Mouse (Mus musculus): Measurements from ENCODE around the gene Gphn. TPM values are rescaled to one million over a fixed set of nuclear protein-coding genes. Genes with fewer than 3 reads are reported as not detected.
A peak's percentile ranks its signal among the peaks of the same experiment; 100 is the strongest.

The Gphn gene
- polyA plus RNA-seq, 1 experiment from 2014 or later: 16.0 TPM

DNA sequence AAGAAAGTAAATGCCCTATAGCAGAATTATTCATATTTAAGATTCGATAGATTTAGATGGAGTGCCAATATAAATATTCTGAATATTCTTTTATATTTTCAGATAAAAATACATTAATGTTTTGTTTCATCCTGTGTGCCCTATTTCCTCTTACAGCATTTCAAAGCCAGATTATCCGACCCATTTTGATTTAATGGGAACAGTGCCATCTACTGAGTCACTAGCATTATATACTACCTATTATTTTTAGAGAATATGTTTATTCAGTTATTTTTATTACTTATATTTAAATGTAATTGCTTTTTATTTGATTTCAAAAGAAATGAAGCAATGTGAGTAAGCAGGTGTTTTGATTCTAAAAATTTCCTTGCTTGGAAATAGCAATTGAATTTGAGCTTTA is 51.2 kb downstream of the Gphn start:
- H3K4me1 ChIP-seq (ENCODE audit: control insufficient read depth, insufficient read depth, low read length): no peaks in the 10 kb centered on the region
- DNase-seq (ENCODE audit: low spot score) (peak; percentile 13), ATAC-seq (ENCODE audit: low read depth) (no peak)
- H3K27ac ChIP-seq (replicated peaks; ENCODE audit: low read depth, low read length): no peak overlapping the region
- no peaks in the 10 kb centered on the region for H3K27me3 ChIP-seq (replicated peaks; ENCODE audit: control insufficient read depth, insufficient read depth, low read length)
- no peaks in the 10 kb centered on the region for H3K36me3 ChIP-seq (ENCODE audit: control insufficient read depth, insufficient read depth, low read length)
- no peaks in the 10 kb centered on the region for H3K9me3 ChIP-seq (ENCODE audit: control insufficient read depth, low read length)
- no peak overlapping the region for H3K4me3 ChIP-seq (ENCODE audit: low read depth, low read length)
- H3K4me2 ChIP-seq (ENCODE audit: low read depth, low read length): no peak overlapping the region
- WGBS: 75% methylated on average over 2 of the region's 2 CpGs
- no peak overlapping the region for H3K9ac ChIP-seq (ENCODE audit: low read depth, low read length)

DNA sequence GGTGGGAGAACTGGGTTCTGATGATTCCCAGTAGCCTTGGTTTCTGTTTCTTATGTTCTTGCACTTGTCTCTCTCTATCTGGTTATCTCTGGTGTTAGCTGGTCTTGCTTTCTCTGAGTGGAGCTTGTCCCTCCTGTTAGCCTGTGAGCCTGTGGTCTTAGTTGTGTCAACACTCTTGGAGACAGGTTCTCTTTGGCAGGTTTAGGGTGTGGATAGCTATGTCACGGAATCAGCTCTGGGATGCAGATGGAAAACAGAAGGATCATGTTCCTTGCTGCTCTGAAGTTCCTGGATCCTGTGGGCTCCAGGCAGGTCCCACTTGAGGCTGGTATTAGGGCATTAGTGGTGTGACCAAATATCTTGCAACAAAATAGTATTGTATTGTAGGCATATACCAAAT is 64.2 kb downstream of the Gphn start:
- WGBS: 57% methylated on average over 1 of the region's 1 CpGs
- H3K9me3 ChIP-seq (ENCODE audit: control insufficient read depth, low read length): no peaks in the 10 kb centered on the region
- H3K4me2 ChIP-seq (ENCODE audit: low read depth, low read length): no peak overlapping the region
- H3K4me1 ChIP-seq (ENCODE audit: control insufficient read depth, insufficient read depth, low read length): no peaks in the 10 kb centered on the region
- no peak for DNase-seq (ENCODE audit: low spot score)
- no peaks in the 10 kb centered on the region for H3K36me3 ChIP-seq (ENCODE audit: control insufficient read depth, insufficient read depth, low read length)
- no peak overlapping the region for H3K4me3 ChIP-seq (ENCODE audit: low read depth, low read length)
- no peak for ATAC-seq (ENCODE audit: low read depth)
- no peaks in the 10 kb centered on the region for H3K27me3 ChIP-seq (replicated peaks; ENCODE audit: control insufficient read depth, insufficient read depth, low read length)
- H3K27ac ChIP-seq (replicated peaks; ENCODE audit: low read depth, low read length): no peak overlapping the region
- H3K9ac ChIP-seq (ENCODE audit: low read depth, low read length): no peak overlapping the region

DNA sequence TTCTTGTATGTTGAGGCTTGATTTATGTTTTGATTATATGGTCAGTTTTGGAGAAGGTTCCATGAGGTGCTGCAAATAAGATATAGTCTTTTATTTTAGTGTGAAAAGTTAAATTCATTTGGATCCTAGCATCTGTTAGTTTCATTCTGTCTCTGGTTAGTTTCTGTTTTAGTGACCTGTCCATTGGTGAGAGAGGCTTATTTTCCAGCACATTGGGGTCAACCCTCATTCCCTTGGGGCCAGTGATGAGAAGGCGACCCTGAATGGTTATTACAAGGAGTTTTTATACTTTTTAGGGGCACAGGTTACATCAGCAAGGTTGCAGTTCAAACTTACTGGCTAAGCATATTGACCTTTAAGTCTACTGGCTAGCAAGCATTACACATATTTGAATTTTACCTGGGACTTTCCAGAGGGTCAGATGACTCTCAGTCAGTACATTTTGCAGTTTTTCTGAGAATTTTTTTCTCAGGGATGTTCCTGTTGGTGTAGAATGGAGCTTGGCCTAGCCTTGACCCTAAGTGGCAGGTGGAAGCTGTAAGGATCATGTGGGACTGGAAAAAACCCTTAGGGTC is 72.7 kb downstream of the Gphn start:
- no peak for ATAC-seq (ENCODE audit: low read depth)
- no peak for DNase-seq (ENCODE audit: low spot score)
- no peak overlapping the region for H3K27ac ChIP-seq (replicated peaks; ENCODE audit: low read depth, low read length)
- WGBS: 59% methylated on average over 1 of the region's 1 CpGs
- H3K9me3 ChIP-seq (ENCODE audit: control insufficient read depth, low read length): no peaks in the 10 kb centered on the region
- H3K4me3 ChIP-seq (ENCODE audit: low read depth, low read length): no peak overlapping the region
- H3K9ac ChIP-seq (ENCODE audit: low read depth, low read length): no peak overlapping the region
- H3K4me1 ChIP-seq (ENCODE audit: control insufficient read depth, insufficient read depth, low read length): no peaks in the 10 kb centered on the region
- no peaks in the 10 kb centered on the region for H3K27me3 ChIP-seq (replicated peaks; ENCODE audit: control insufficient read depth, insufficient read depth, low read length)
- no peaks in the 10 kb centered on the region for H3K36me3 ChIP-seq (ENCODE audit: control insufficient read depth, insufficient read depth, low read length)
- no peak overlapping the region for H3K4me2 ChIP-seq (ENCODE audit: low read depth, low read length)

DNA sequence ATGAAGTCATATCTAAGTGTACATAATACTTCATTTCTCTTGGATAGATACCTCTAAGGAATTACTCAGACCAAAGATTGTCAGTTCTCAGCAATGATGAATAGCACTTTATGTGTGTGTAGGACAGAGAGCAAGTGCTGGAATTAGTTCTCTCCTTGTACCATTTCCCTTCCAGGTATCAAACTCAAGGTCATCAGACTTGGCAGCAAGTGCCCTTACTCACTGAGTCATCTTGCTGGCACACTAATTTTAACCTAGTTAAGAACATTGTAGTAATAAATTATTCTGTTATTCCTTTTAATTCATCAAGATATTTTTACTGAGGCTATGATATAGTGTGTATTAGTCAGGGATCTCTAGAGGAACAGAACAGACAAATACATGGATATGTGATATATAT is 88.9 kb downstream of the Gphn start:
- H3K36me3 ChIP-seq (ENCODE audit: control insufficient read depth, insufficient read depth, low read length): no peaks in the 10 kb centered on the region
- no peak overlapping the region for H3K4me2 ChIP-seq (ENCODE audit: low read depth, low read length)
- H3K27ac ChIP-seq (replicated peaks; ENCODE audit: low read depth, low read length): no peak overlapping the region
- no peak for DNase-seq (ENCODE audit: low spot score)
- no peaks in the 10 kb centered on the region for H3K4me1 ChIP-seq (ENCODE audit: control insufficient read depth, insufficient read depth, low read length)
- no peak overlapping the region for H3K9ac ChIP-seq (ENCODE audit: low read depth, low read length)
- H3K4me3 ChIP-seq (ENCODE audit: low read depth, low read length): no peak overlapping the region
- no peaks in the 10 kb centered on the region for H3K9me3 ChIP-seq (ENCODE audit: control insufficient read depth, low read length)
- no peaks in the 10 kb centered on the region for H3K27me3 ChIP-seq (replicated peaks; ENCODE audit: control insufficient read depth, insufficient read depth, low read length)
- no peak for ATAC-seq (ENCODE audit: low read depth)

DNA sequence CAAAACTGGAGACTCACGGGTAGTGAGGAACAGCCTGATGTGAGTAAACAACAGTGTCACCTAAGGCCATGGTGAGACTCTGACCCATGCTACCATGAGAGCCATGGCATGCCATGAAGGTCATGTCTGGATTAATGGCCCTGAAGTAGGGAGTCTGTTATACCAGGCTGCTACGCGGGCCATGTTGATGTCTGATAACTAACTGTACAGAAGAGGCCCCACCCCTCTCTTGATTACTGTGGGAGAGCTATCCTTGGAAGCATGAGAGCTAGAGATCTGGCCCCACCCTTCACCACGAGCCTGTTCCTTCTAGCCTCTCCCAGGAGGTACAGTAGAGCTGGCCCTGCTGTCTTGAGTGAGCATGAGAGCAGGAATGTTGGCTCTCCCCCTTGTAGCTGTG is 101.8 kb downstream of the Gphn start:
- no peak overlapping the region for H3K9ac ChIP-seq (ENCODE audit: low read depth, low read length)
- H3K9me3 ChIP-seq (ENCODE audit: control insufficient read depth, low read length): no peaks in the 10 kb centered on the region
- no peak overlapping the region for H3K4me2 ChIP-seq (ENCODE audit: low read depth, low read length)
- no peaks in the 10 kb centered on the region for H3K36me3 ChIP-seq (ENCODE audit: control insufficient read depth, insufficient read depth, low read length)
- H3K4me3 ChIP-seq (ENCODE audit: low read depth, low read length): no peak overlapping the region
- ATAC-seq (ENCODE audit: low read depth) (no peak), DNase-seq (ENCODE audit: low spot score) (no peak)
- H3K27me3 ChIP-seq (replicated peaks; ENCODE audit: control insufficient read depth, insufficient read depth, low read length): no peaks in the 10 kb centered on the region
- WGBS: 92% methylated on average over 4 of the region's 4 CpGs
- H3K27ac ChIP-seq (replicated peaks; ENCODE audit: low read depth, low read length): no peak overlapping the region
- H3K4me1 ChIP-seq (ENCODE audit: control insufficient read depth, insufficient read depth, low read length): no peaks in the 10 kb centered on the region

DNA sequence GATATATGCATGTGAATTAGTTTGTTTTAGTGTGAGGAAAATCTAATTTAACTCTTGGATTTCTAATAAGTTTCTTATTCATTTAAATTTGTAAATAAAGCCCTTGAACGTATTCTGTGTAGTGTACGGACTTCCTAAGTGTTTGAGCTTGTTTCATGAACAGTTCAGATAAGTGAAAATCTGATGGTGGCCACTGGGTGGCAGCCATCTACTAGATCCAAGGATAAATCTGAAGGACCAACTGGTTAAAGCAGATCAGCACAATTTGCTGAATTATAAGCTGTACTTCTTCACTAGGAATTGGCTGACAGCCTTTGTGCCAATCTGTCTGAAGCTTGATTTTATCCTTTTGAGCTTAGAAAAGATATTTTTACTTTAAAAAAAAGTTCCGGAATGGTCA is 105.9 kb downstream of the Gphn start:
- Histone ChIP-seq H3K9ac (ENCODE audit: low read depth, low read length) (no peak overlapping the region), H3K4me1 (ENCODE audit: control insufficient read depth, insufficient read depth, low read length) (no peaks in the 10 kb centered on the region), H3K4me3 (ENCODE audit: low read depth, low read length) (no peak overlapping the region), H3K27ac (replicated peaks; ENCODE audit: low read depth, low read length) (no peak overlapping the region), H3K4me2 (ENCODE audit: low read depth, low read length) (no peak overlapping the region), H3K27me3 (replicated peaks; ENCODE audit: control insufficient read depth, insufficient read depth, low read length) (no peaks in the 10 kb centered on the region), H3K36me3 (ENCODE audit: control insufficient read depth, insufficient read depth, low read length) (no peaks in the 10 kb centered on the region), H3K9me3 (ENCODE audit: control insufficient read depth, low read length) (no peaks in the 10 kb centered on the region)
- ATAC-seq (ENCODE audit: low read depth) (0 out of 2 replicates have a peak, but pooled peaks have one; percentile 53), DNase-seq (ENCODE audit: low spot score) (peak; percentile 84)
- WGBS: 63% methylated on average over 3 of the region's 3 CpGs

DNA sequence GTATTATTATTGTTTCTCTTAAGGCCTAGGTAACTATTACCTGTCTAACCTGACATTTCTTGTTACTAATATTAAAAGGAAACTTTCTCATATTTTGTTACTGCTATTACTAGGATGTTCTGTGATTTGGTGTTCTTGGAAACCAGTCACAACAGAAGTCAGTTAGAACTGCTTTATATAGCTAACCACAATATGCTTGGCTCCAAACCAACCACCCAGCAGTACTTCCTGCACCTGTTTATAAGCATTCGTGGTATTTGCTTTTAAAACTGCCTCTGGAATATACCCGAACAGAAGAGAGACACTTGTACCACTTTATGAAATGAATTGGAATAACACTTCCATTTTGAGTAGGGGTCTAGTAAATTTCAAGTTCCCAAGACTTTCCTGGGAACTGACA is 130.3 kb downstream of the Gphn start:
- Histone ChIP-seq H3K27me3 (replicated peaks; ENCODE audit: control insufficient read depth, insufficient read depth, low read length) (no peaks in the 10 kb centered on the region), H3K4me2 (ENCODE audit: low read depth, low read length) (no peak overlapping the region), H3K9me3 (ENCODE audit: control insufficient read depth, low read length) (no peaks in the 10 kb centered on the region), H3K27ac (replicated peaks; ENCODE audit: low read depth, low read length) (no peak overlapping the region), H3K9ac (ENCODE audit: low read depth, low read length) (no peak overlapping the region), H3K36me3 (ENCODE audit: control insufficient read depth, insufficient read depth, low read length) (no peaks in the 10 kb centered on the region), H3K4me3 (ENCODE audit: low read depth, low read length) (no peak overlapping the region), H3K4me1 (ENCODE audit: control insufficient read depth, insufficient read depth, low read length) (no peaks in the 10 kb centered on the region)
- DNase-seq (ENCODE audit: low spot score) (peak; percentile 3), ATAC-seq (ENCODE audit: low read depth) (no peak)
- WGBS: 73% methylated on average over 2 of the region's 2 CpGs

DNA sequence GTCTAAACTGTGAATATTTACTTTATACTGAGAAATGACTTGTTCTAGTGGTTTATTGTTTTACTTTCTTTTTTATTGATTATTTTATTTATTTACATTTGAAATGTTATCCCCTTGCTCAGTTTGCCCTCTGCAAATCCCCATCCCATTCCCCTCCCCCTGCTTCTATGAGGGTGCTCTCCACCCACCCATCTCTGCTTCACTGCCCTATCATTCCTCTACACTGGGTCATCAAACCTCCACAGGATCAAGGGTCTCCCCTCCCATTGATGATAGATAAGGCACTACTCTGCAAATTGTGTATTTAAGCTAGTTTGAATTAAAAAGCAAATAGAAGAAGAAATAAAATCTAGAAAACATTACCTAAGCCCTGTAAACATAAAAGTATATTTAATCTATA is 163.1 kb downstream of the Gphn start:
- Histone ChIP-seq H3K4me3 (ENCODE audit: low read depth, low read length) (no peak overlapping the region), H3K4me1 (ENCODE audit: control insufficient read depth, insufficient read depth, low read length) (no peaks in the 10 kb centered on the region), H3K27ac (replicated peaks; ENCODE audit: low read depth, low read length) (no peak overlapping the region), H3K27me3 (replicated peaks; ENCODE audit: control insufficient read depth, insufficient read depth, low read length) (no peaks in the 10 kb centered on the region), H3K36me3 (ENCODE audit: control insufficient read depth, insufficient read depth, low read length) (no peaks in the 10 kb centered on the region), H3K9ac (ENCODE audit: low read depth, low read length) (no peak overlapping the region), H3K4me2 (ENCODE audit: low read depth, low read length) (no peak overlapping the region), H3K9me3 (ENCODE audit: control insufficient read depth, low read length) (no peaks in the 10 kb centered on the region)
- ATAC-seq (ENCODE audit: low read depth) (no peak), DNase-seq (ENCODE audit: low spot score) (no peak)

DNA sequence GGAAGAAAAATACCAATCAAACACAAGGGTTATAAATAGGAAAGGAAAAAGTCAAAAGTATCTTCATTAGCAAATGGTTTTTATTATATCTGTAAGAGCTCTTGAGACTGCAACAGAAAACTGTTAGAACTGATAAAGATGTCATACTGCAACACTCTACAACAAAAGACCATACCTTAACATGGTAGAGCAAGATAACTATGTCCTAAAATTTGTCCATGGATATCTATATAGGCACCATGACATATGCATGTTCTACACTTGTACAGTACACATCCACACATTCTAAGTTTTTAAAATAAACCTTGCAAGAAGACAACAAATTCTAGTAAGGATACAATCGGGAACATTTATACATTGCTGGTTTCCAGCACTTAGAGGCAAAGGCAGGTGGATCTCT is 169.1 kb downstream of the Gphn start:
- Histone ChIP-seq H3K4me2 (ENCODE audit: low read depth, low read length) (no peak overlapping the region), H3K36me3 (ENCODE audit: control insufficient read depth, insufficient read depth, low read length) (no peaks in the 10 kb centered on the region), H3K27me3 (replicated peaks; ENCODE audit: control insufficient read depth, insufficient read depth, low read length) (no peaks in the 10 kb centered on the region), H3K4me1 (ENCODE audit: control insufficient read depth, insufficient read depth, low read length) (no peaks in the 10 kb centered on the region), H3K27ac (replicated peaks; ENCODE audit: low read depth, low read length) (no peak overlapping the region), H3K9me3 (ENCODE audit: control insufficient read depth, low read length) (no peaks in the 10 kb centered on the region), H3K9ac (ENCODE audit: low read depth, low read length) (no peak overlapping the region), H3K4me3 (ENCODE audit: low read depth, low read length) (no peak overlapping the region)
- no peak for DNase-seq (ENCODE audit: low spot score)
- no peak for ATAC-seq (ENCODE audit: low read depth)
- 91% methylated on average over 1 of the region's 1 CpGs for WGBS

Measured in embryonic facial prominence, embryonic 14.5 days (tissue).